Comparison of ENCODE assay signal across 19 mouse cellular contexts in genomic region chrX:9467020-9467419, GRCm38 (mm10). TPM values are rescaled to one million over a fixed set of nuclear protein-coding genes. Genes with fewer than 3 reads are reported as not detected.
DNase-seq lines count a peak whose midpoint lies in the region; ATAC-seq and TF ChIP-seq lines count a peak whose summit lies in the region.
"Had no signal": no experiment of that assay in that cellular context is flagged by ENCODE, and none has a peak within 500 bp of the region (broad histone marks: within the 10 kb centered on the region; RNA-seq: fewer than 3 reads in every experiment).

No protein-coding gene starts in this region.

- no peak overlapping the region for H3K27ac ChIP-seq in liver, postnatal 0 days (ENCODE audit: low read depth)
- H3K27ac ChIP-seq in liver, embryonic 12.5 days: no peak overlapping the region
- peak overlapping the region; percentile 69; the same call in 1 of the 2 replicates for H3K27ac ChIP-seq in macrophage
- H3K27ac ChIP-seq in midbrain, embryonic 13.5 days: no peak overlapping the region
- H3K27ac ChIP-seq: embryonic facial prominence, embryonic 12.5 days; forebrain, embryonic 15.5 days; heart, embryonic 10.5 days; hindbrain, embryonic 14.5 days had no signal

- no peaks in the 10 kb centered on the region for H3K27me3 ChIP-seq in liver, postnatal 0 days (ENCODE audit: insufficient read depth, low read length)
- no peaks in the 10 kb centered on the region for H3K27me3 ChIP-seq in liver, embryonic 12.5 days (replicated peaks)
- no peaks in the 10 kb centered on the region for H3K27me3 ChIP-seq in splenic B cell, adult 2 months (ENCODE audit: control insufficient read depth, insufficient read depth, low read length, poor library complexity, severe bottlenecking)
- H3K27me3 ChIP-seq in midbrain, embryonic 13.5 days: peaks cover 7% of the 10 kb centered on the region; the same call in 1 of the 2 replicates
- H3K27me3 ChIP-seq: embryonic facial prominence, embryonic 12.5 days; forebrain, embryonic 15.5 days had no signal

- no peak overlapping the region for H3K9ac ChIP-seq in liver, postnatal 0 days (replicated peaks)
- H3K9ac ChIP-seq in liver, embryonic 12.5 days: no peak overlapping the region
- H3K9ac ChIP-seq in midbrain, embryonic 13.5 days (replicated peaks): no peak overlapping the region
- H3K9ac ChIP-seq: embryonic facial prominence, embryonic 12.5 days; forebrain, embryonic 15.5 days; hindbrain, embryonic 14.5 days had no signal

- DNase-seq in liver, postnatal 0 days: no peak
- peak; percentile 63 for DNase-seq in splenic B cell, adult 2 months (ENCODE audit: low read depth, low spot score)
- DNase-seq in spleen, adult 12 weeks (ENCODE audit: low spot score): no peak
- DNase-seq in adrenal gland, adult 8-10 months: no peak
- DNase-seq: adrenal gland, postnatal 10 days; cerebellum, adult 18-20 months; cerebellum, postnatal 14 days; gastrocnemius, postnatal 36 days; heart, postnatal 10 days; heart, postnatal 4 days had no signal

- H3K4me2 ChIP-seq in liver, postnatal 0 days (ENCODE audit: low read depth, low read length): peak overlapping the region; percentile 18; the same call in 1 of the 2 replicates
- H3K4me2 ChIP-seq in liver, embryonic 12.5 days: no peak overlapping the region
- no peak overlapping the region for H3K4me2 ChIP-seq in midbrain, embryonic 13.5 days (replicated peaks)
- H3K4me2 ChIP-seq: embryonic facial prominence, embryonic 12.5 days; forebrain, embryonic 15.5 days; hindbrain, embryonic 14.5 days had no signal

- TF ChIP-seq EP300 in liver, postnatal 0 days (IDR thresholded peaks at IDR 0.05; ENCODE audit: low read depth): no peak

- no peaks in the 10 kb centered on the region for H3K9me3 ChIP-seq in liver, postnatal 0 days (ENCODE audit: low read length)
- H3K9me3 ChIP-seq in liver, embryonic 12.5 days (replicated peaks): no peaks in the 10 kb centered on the region
- no peaks in the 10 kb centered on the region for H3K9me3 ChIP-seq in midbrain, embryonic 13.5 days
- H3K9me3 ChIP-seq: embryonic facial prominence, embryonic 12.5 days; forebrain, embryonic 15.5 days; G1E; heart, embryonic 10.5 days had no signal

- no peaks in the 10 kb centered on the region for H3K4me1 ChIP-seq in liver, postnatal 0 days (ENCODE audit: insufficient read depth)
- no peaks in the 10 kb centered on the region for H3K4me1 ChIP-seq in liver, embryonic 12.5 days
- H3K4me1 ChIP-seq in midbrain, embryonic 13.5 days (replicated peaks): no peaks in the 10 kb centered on the region
- H3K4me1 ChIP-seq: embryonic facial prominence, embryonic 12.5 days; forebrain, embryonic 15.5 days; heart, embryonic 10.5 days had no signal

- ATAC-seq in liver, postnatal 0 days: no peak
- ATAC-seq in liver, embryonic 12.5 days: no peak
- peak; percentile 59 for ATAC-seq in common myeloid progenitor, adult 5-6 weeks (replicated peaks; ENCODE audit: low read depth, poor library complexity, severe bottlenecking)
- ATAC-seq in midbrain, embryonic 13.5 days: no peak
- ATAC-seq: forebrain, embryonic 15.5 days had no signal

- 61% methylated on average over 4 of the region's 4 CpGs for WGBS in liver, postnatal 0 days (ENCODE audit: insufficient replicate concordance)
- 69% methylated on average over 4 of the region's 4 CpGs for WGBS in liver, embryonic 12.5 days (ENCODE audit: insufficient replicate concordance)
- WGBS in macrophage (ENCODE audit: missing documents): 52% methylated on average over 4 of the region's 4 CpGs
- WGBS in midbrain, embryonic 13.5 days: 89% methylated on average over 4 of the region's 4 CpGs

- H3K36me3 ChIP-seq in liver, postnatal 0 days (replicated peaks; ENCODE audit: insufficient read depth, low read length): no peaks in the 10 kb centered on the region
- no peaks in the 10 kb centered on the region for H3K36me3 ChIP-seq in liver, embryonic 12.5 days
- H3K36me3 ChIP-seq in macrophage (ENCODE audit: inconsistent target): no peaks in the 10 kb centered on the region
- H3K36me3 ChIP-seq in splenic B cell, adult 2 months (ENCODE audit: control insufficient read depth, insufficient read depth, low read length, poor library complexity, severe bottlenecking): 0 out of 2 replicates have a peak, but pooled peaks cover 1% of the 10 kb centered on the region
- H3K36me3 ChIP-seq in midbrain, embryonic 13.5 days: no peaks in the 10 kb centered on the region
- H3K36me3 ChIP-seq: embryonic facial prominence, embryonic 12.5 days; forebrain, embryonic 15.5 days; G1E; heart, embryonic 10.5 days had no signal

- no peak for TF ChIP-seq CTCF in liver, postnatal 0 days (IDR thresholded peaks at IDR 0.05; ENCODE audit: low read depth)

- no peak overlapping the region; the same call in 1 of the 2 replicates for H3K4me3 ChIP-seq in liver, postnatal 0 days (ENCODE audit: low read depth, low read length)
- no peak overlapping the region for H3K4me3 ChIP-seq in liver, embryonic 12.5 days
- H3K4me3 ChIP-seq in macrophage (ENCODE audit: inconsistent target): peak overlapping the region; percentile 41
- no peak overlapping the region for H3K4me3 ChIP-seq in midbrain, embryonic 13.5 days (replicated peaks)
- H3K4me3 ChIP-seq: embryonic facial prominence, embryonic 12.5 days; forebrain, embryonic 15.5 days; heart, embryonic 10.5 days had no signal

- H3K79me2 ChIP-seq in macrophage (ENCODE audit: inconsistent target): peaks cover 51% of the 10 kb centered on the region

RNA-seq across cellular contexts. Expression of gene Cybb, which starts 20.6 kb away (rescaled TPM):
- polyA plus RNA-seq in liver, postnatal 0 days (2015; fragmentation: Nextera tagmentation; extraction: Ambion mirVana): 23.1 and 23.8 TPM in 2 replicates
- polyA plus RNA-seq in liver, embryonic 12.5 days (2016; fragmentation: Nextera tagmentation; extraction: Ambion mirVana): 2.9 and 3.7 TPM in 2 replicates
- total RNA-seq in common myeloid progenitor, adult 5-6 weeks (2017): 9.0 and 11.8 TPM in 2 replicates
- total RNA-seq in macrophage (2018; cell fraction: chromatin; rRNA removed): 1,000 to 10,000 TPM in 14 of 26 experiments, 100 to 1,000 TPM in 12; 150 to 2,500 (median 1,092) TPM
- total RNA-seq in macrophage (2018; cell fraction: cytosol; rRNA removed): 100 to 1,000 TPM; 329 to 971 (median 729) TPM
- total RNA-seq in macrophage (2018; cell fraction: nucleus; rRNA removed): 1,000 to 10,000 TPM in 16 of 26 experiments, 100 to 1,000 TPM in 10; 272 to 1,970 (median 1,234) TPM
- 209 to 458 TPM (median 351 TPM) in 3 replicates for polyA plus RNA-seq in macrophage (2018)
- 10 to 100 TPM; 22.3 to 30.8 (median 27.1) TPM for total RNA-seq in adrenal gland, adult 8-10 months (2022)
- 0.54 and 0.58 TPM in 2 replicates for polyA plus RNA-seq in midbrain, embryonic 13.5 days (2015; fragmentation: Nextera tagmentation; extraction: Ambion mirVana)
